Mouse (Mus musculus): ENCODE results near the gene Usp45. TPM values are rescaled to one million over a fixed set of nuclear protein-coding genes. Genes with fewer than 3 reads are reported as not detected.

Usp45 gene
- polyA plus RNA-seq (2012), result 1.6 and 2.0 TPM in 2 replicates

DNA sequence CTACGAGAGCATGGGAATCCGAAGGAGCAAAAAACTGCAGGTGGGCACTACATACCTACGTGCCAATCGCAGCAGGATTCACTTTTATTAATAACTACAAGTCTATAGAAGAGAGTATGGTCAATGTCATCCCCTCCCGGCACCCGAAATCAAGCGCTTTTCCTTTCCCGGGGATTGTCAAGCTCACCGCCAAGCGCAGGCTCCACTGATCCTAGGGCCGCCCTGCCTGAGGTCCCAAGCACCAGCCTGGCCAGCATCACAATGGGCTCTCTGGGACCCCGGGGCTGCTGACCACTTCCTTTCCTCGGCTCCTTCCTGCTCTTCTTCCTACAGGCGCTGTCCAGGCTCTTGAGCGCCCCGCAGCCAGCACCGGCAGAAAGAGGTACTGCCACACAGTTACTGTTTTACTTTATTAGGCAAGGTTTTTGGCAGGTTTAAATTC lies at the start of gene Usp45, which contains the start of gene Tstd3:
Usp45 (plus strand) TSS at position 294 of the 442 bp plus-strand sequence.
Tstd3 (minus strand) TSS at position 350 of the 442 bp plus-strand sequence.

GRCm38 (mm10) chr4:21727615-21728165 lies 39.3 kb upstream of the Usp45 start, which contains the start of gene Ccnc:
TSS of gene Ccnc (plus strand) at chr4:21727701.

DNA sequence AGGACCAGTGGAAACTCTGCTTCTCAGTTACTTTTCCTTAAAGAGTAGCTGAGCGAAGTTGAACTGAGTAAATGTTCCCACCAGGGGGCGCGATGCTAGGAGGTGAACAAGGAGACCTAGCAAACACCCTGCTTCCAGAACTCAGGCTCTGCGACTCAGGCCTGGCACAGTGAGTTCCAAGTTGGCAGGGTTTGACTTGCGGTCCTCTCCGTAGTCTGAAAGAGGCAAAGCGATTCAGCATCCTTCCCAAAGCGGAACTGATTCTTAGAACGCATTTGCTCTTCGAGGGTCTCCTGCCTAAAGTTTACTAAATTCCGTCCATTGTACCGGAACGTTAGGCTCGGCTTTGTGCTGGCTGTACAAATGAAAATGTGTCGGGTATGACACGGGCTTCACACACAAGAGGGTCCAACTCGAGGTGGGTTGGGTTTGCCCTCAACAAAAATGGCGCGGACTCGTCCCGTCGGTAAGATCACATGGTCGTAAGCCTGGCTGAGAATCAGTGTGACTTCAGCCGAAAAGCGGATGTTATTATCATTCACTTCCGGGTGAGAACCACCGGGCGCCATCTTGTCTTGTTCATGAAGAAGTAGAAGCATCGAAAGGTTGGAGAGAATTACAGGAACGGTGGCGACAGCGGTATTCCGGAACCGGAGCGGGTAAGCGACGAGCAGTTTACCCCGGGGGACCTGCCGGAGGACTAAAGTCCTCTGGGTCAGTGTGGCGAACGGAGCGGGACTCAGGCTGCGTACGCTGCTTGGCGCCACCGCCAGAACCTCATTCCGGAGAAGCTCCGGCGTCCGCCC lies 80.7 kb downstream of the Usp45 start, which contains the start of gene Pnisr:
Pnisr (plus strand) TSS at position 103 of the 806 bp plus-strand sequence.

GRCm38 (mm10) chr4:21879565-21880220 lies 112.7 kb downstream of the Usp45 start, which contains the start of gene Coq3:
TSS of gene Coq3 (plus strand) at chr4:21879673.

Other genes with a start within 250 kb of the Usp45 start
- 0.03 and 0.07 TPM in 2 replicates for gene Prdm13, start 81.2 kb upstream of the Usp45 start, polyA plus RNA-seq (2012)
- 0.39 and 0.80 TPM in 2 replicates for gene Ccnc, start 39.5 kb upstream of the Usp45 start, polyA plus RNA-seq (2012)
- gene Tstd3, start 56 bp downstream of the Usp45 start, polyA plus RNA-seq (2012), result 0.81 and 1.8 TPM in 2 replicates
- gene Pnisr, start 80.4 kb downstream of the Usp45 start, polyA plus RNA-seq (2012), result 40.5 and 53.7 TPM in 2 replicates
- 2.0 and 2.5 TPM in 2 replicates for gene Coq3, start 112.5 kb downstream of the Usp45 start, polyA plus RNA-seq (2012)
- gene Faxc, start 164.2 kb downstream of the Usp45 start, polyA plus RNA-seq (2012), result 0.04 TPM in 1 of 2 replicates, not detected in the other

Data from megakaryocyte-erythroid progenitor cell, adult 5 weeks (primary cell).